Mouse (Mus musculus): ENCODE data around the gene Nom1.
A peak's percentile ranks its signal among the peaks of the same experiment; 100 is the strongest.
"Not testable (repeated sequence)": the region's sequence is repeated elsewhere in the genome, so short reads cannot be mapped to it uniquely, and the experiment has no call there.

The Nom1 gene

DNA sequence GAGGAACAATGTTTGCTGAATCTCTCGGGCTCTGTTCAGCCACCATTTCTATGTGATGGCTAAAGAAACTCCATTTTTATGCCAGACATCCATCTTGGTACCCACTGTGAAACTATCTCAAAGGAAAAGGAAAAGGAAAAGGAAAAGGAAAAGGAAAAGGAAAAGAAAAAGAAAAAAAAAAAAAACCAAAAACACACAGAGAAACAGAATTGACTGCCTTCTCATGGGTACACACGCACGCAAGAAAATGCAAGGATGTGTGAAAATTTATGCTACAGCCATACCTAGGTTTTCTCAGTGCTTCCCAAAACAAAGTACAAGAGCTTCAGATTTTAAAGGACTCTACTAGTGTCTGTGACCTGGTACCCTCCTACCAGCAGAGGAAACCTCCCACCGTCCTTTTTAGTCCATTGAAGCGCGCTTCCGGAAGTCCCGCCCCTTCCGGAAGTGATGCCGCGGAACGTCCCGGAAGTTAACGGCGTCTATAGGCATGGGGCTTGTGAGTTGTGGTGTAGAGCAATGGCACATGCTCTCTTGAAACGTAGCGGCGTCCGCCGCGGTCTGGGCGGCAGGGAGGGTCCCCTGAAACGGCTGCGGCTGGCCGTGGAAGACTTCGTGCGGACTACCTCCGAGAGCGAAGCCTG is at the start of gene Nom1:
Gene Nom1, plus strand, starts transcription at position 437 of the 644 bp plus-strand sequence.
- DNase-seq (ENCODE audit: low read depth, low spot score), result peak; percentile 89

- DNase-seq (ENCODE audit: low read depth, low spot score), result no peak
Observed at GRCm38 (mm10) chr5:29387591-29387990, 46.9 kb upstream of the Nom1 start.

DNA sequence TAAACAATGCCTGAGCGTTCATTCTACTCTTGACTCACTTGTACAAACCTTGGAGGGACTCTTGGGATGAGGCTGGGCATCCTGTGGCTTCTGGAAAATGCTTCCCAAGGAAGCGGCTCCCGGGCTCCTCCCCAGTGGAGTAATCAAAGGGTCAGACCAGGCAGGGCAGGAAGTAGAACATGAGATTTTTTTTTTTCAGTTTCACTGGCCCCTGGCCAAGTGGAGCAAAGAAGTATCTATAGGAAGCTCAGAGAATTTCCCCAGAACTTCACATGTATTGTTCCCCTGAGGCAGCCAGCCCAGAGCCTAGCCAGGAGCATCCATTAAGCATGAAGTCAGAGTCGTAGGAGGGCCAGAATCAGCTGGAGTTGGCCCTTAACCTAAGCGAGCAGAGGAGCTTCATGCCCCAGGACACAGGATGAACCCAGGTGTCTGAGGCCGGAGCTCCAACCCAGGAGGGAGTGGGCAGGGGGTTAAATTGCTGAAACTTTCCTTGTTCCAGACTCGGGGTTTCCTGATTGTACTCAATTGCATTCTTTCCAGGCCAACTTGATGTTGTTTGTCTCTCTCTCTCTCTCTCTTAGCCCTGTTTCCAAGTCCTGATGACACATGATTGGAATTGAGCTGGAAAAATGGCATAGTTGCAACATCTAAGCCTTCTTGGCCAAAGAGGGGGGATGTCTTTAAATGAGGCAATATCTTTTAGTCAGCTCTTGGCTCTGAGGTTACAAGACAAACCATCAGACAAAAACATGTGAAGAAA is 46.1 kb upstream of the Nom1 start:
- DNase-seq (ENCODE audit: low read depth, low spot score), result no peak

GRCm38 (mm10) chr5:29388944-29389765 is 45.3 kb upstream of the Nom1 start:
- peak; percentile 68 for DNase-seq (ENCODE audit: low read depth, low spot score)

GRCm38 (mm10) chr5:29398427-29398826 is 36.0 kb upstream of the Nom1 start:
- DNase-seq (ENCODE audit: low read depth, low spot score), result no peak

DNA sequence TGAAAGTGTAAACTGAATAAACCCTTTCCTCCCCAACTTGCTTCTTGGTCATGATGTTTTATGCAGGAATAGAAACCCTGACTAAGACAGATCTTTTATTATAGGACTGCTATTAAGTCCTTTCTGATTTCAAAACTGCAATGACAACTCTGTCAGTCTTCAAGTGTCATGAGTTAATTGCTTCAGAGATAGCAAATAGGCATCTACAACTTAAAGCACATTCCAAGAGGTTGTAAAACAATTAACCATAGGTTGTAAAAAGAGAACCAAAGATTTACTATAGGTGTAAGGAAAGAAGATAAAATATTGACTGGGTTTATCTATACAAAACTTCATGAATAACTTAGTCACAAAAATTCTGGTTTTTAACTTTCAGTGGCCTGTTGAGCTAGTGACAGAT is 23.6 kb upstream of the Nom1 start:
- no peak for DNase-seq (ENCODE audit: low read depth, low spot score)

DNA sequence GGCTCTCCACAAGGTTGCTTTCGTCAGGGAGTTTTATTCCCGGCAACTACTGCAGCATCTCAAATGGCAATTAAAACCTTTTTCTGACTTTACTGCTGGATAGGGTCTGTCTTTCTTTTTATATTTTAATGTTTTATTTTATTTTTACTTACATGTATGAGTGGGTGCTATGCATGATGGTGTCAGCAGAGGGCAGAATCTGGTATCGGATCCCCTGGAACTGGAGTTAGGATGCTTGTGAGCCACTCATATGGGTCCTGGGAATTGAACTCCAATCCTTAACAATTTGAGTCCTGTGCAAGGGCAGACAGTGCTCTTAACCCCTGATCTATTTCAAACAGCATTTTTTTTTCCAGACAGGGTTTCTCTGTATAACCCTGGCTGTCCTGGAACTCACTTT is 21.4 kb upstream of the Nom1 start:
- peak; percentile 38 for DNase-seq (ENCODE audit: low read depth, low spot score)

DNA sequence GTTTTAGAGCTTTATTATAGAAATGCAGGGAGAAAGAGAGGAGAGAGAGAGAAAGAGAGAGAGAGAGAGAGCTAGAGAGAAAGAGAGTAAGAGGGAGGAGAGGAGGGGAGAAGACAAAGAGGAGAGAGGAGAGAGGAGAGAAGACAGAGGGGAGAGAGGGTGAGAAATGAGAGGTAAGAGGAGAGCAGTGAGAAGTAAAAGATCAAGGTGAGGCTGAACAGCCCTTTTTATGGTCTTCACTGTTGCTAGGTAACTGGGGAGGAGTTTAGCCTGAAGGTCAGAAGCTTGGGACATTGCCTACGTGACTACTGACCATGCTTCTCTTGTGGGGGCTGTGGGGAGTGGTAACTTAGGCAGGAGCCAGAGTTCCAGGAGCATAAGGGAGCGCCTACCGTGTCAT is 11.1 kb upstream of the Nom1 start:
- DNase-seq (ENCODE audit: low read depth, low spot score), result not testable (repeated sequence)

DNA sequence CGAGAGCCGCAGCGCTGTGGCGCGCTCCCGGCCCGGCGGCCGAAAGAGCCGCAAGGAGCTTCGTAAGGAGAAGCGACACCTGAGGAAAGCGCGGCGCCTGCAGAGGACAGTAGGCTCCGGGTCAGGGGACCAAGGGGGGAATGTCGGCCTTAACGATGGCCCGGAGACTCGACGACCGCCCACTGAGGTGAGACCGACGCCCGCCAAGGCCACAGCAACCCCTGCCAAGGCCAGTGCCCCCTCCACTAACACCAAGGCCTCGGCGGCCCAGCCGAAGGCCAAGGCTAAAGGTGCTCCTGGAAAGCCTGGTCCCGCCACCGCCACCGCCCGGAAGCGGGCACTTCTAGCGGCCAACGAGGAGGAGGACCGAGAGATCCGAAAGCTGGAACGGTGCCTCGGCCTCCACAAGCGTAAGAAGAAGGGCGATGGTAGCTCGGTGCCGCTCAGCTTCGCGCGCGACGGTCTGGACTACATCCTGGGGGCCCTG is 451 bp downstream of the Nom1 start:
- peak; percentile 8 for DNase-seq (ENCODE audit: low read depth, low spot score)

DNA sequence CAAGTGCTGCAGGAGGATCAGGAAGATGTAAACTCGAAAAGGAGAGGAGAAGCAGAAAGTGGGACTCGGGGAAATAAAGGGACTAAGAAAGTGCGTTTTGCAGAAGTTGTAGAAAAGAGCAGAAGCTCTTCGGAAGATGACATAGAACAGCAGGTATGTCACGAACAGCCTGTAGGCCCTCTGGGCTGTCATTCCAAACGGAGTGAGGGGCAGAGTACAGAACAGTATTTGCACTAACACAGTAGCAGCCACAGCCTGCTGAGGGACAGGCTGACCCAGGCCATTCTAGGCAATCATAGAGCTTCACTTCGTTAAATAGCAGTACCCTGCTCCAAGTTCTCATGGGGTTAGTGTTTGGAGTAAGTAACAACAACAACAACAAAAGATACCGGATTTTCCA is 1.0 kb downstream of the Nom1 start:
- no peak for DNase-seq (ENCODE audit: low read depth, low spot score)

DNA sequence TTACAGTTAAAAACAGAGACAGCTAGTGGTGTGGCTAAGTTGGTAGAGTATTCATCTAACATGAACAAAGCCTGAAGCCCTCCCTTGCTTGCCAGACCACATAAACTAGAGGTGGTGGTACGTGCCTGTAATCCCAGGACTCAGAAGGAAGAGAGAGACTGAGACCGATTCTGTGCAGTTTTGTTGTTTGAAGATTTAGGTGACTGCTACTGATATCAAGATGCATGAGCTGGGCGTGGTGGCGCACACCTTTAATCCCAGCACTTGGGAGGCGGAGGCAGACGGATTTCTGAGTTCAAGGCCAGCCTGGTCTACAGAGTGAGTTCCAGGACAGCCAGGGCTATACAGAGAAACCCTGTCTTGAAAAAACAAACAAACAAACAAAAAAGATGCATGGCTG is 2.3 kb downstream of the Nom1 start:
- DNase-seq (ENCODE audit: low read depth, low spot score), result not testable (repeated sequence)

- no peak for DNase-seq (ENCODE audit: low read depth, low spot score)
Observed at GRCm38 (mm10) chr5:29445275-29445674, 10.8 kb downstream of the Nom1 start.

DNA sequence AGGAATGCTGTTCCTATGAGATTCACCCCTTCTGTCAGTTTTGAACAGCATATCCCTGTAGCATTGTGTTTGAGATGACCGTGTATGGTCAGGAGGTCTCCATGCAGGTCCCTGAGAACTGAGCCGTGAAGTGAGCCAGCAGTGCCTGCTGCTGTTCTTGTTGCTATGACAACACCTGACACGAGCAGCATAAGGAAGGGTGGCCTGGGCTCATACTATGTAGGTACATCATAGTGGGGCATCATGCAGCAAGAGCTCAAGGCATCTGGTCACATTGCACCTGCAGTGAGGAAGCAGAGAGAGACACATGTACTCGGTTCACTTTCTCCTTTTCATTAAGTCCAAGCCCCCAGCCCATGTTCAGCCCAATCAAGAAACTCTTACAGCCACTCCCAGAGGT is 17.9 kb downstream of the Nom1 start:
- no peak for DNase-seq (ENCODE audit: low read depth, low spot score)

GRCm38 (mm10) chr5:29456895-29457656 is 22.6 kb downstream of the Nom1 start:
- no peak for DNase-seq (ENCODE audit: low read depth, low spot score)

DNA sequence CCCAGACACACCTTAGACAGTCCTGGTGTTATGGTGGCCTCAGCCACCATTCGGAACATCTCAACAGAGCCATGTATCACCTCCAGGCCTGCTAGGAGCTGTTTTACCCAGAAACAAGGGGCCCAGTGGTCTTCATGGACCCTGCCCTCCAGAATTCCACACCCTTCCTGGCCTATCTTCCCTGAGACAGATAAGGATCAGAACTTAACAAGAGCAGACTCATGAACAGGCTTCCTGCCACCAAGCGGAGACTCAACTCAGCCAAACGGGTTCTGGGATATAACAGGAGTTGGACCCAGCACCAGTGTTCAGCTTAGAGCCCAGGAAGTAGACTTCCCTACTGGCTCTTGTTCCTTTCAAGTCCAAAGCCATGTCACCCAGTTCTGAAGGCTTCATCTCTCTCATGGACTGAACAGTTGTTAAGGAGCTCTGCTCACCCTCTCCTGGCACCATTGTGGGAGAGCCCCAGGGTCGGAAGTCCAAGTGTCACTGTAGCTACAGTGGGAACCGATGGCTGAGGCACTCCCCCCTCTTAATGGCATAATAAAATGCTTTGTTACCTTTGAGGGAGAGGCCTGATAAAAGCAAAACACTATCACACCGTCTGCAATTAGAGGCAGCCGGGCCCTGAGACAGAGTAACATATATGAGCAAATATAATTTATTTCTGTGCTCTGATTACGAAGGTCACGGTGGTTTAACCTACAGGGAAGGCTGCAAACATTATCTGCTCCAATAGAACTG is 28.7 kb downstream of the Nom1 start:
- no peak for DNase-seq (ENCODE audit: low read depth, low spot score)

DNA sequence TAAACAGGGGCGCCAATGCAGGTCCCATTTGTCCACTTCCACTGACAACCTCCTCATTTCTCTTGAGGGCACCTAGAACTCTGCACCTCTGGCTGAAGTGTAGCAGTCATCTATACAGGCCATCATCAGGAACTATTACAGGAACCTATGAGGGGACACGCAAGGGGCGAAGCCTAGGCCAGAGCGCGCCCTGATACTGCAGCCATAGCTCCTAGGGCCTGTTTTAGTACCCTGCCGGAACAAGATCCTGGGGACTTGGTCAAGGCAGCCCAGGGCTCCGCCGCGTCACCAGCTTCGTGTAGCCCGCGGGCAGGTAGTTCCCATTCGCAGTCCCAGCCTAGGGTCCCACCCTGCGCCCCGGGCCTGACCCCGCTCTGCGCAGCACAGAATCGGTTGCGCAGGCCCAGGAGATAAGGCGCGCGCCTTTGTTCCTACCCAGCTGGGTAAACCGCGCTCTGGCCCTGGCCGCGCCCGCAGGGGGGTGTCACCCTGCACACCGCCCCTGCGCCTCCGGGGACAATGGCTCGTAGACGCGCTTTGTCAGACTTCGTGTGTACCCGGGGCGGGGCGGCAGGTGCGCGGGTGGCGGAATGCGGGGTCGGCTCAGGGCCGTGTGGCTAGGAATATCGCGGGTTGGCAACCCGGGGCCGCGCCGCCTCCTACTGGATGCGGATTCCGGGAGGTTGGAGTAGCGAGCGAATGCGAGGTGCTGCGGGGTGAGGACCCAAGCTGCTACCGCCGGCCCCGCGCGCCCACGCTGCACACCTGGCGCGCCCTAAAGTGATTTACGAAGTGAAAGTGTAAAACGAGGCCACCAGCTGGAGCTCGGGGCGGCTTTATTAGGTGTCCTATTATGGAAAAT is 33.3 kb downstream of the Nom1 start:
- peak; percentile 72 for DNase-seq (ENCODE audit: low read depth, low spot score)

- DNase-seq (ENCODE audit: low read depth, low spot score), result no peak
Observed at GRCm38 (mm10) chr5:29468351-29469065, 34.0 kb downstream of the Nom1 start.

- DNase-seq (ENCODE audit: low read depth, low spot score), result no peak
Observed at GRCm38 (mm10) chr5:29469501-29469900, 35.0 kb downstream of the Nom1 start.

GRCm38 (mm10) chr5:29470271-29470670 is 35.8 kb downstream of the Nom1 start:
- DNase-seq (ENCODE audit: low read depth, low spot score), result no peak
